Mouse (Mus musculus) frontal cortex, postnatal 10 days (tissue): ENCODE results near the gene Acod1.

Source experiments
- DNase-seq, 2 experiments: peaks; one replicate each; pipeline ENCODE4 v3.0.0; 2022; ENCODE audit warnings: low spot score in 2 of 2, mixed read lengths in 1 of 2

Gene Acod1

GRCm38 (mm10) chr14:103072731-103073130 lies 26.0 kb downstream of the Acod1 start:
- DNase-seq, result no peak

- no peak for DNase-seq
Measured at GRCm38 (mm10) chr14:103073825-103074224, 27.0 kb downstream of the Acod1 start.

- DNase-seq, result no peak
Measured at GRCm38 (mm10) chr14:103075166-103075565, 28.4 kb downstream of the Acod1 start.

- no peak for DNase-seq
Measured at GRCm38 (mm10) chr14:103077272-103078005, 30.7 kb downstream of the Acod1 start.

GRCm38 (mm10) chr14:103078006-103078912 lies 31.5 kb downstream of the Acod1 start:
- no peak for DNase-seq

- DNase-seq, result no peak
Measured at GRCm38 (mm10) chr14:103079209-103079977, 32.6 kb downstream of the Acod1 start.

- DNase-seq, result no peak
Measured at GRCm38 (mm10) chr14:103085840-103086533, 39.2 kb downstream of the Acod1 start.

GRCm38 (mm10) chr14:103086671-103087324 lies 40.0 kb downstream of the Acod1 start:
- DNase-seq, result no peak

- DNase-seq, result no peak
Measured at GRCm38 (mm10) chr14:103087846-103088245, 41.1 kb downstream of the Acod1 start.

GRCm38 (mm10) chr14:103088624-103089023 lies 41.8 kb downstream of the Acod1 start:
- DNase-seq, result no peak

- no peak for DNase-seq
Measured at GRCm38 (mm10) chr14:103093236-103093635, 46.5 kb downstream of the Acod1 start.

- no peak for DNase-seq
Measured at GRCm38 (mm10) chr14:103093670-103094069, 46.9 kb downstream of the Acod1 start.

GRCm38 (mm10) chr14:103095036-103095435 lies 48.3 kb downstream of the Acod1 start:
- no peak for DNase-seq

GRCm38 (mm10) chr14:103095826-103096225 lies 49.0 kb downstream of the Acod1 start:
- DNase-seq, result no peak

GRCm38 (mm10) chr14:103096621-103097020 lies 49.8 kb downstream of the Acod1 start:
- no peak for DNase-seq

GRCm38 (mm10) chr14:103098213-103098586 lies 51.4 kb downstream of the Acod1 start:
- DNase-seq, result no peak

- peak; percentile 54 to 76 for DNase-seq
Measured at GRCm38 (mm10) chr14:103098587-103099235, 51.9 kb downstream of the Acod1 start.

GRCm38 (mm10) chr14:103099238-103099933 lies 52.6 kb downstream of the Acod1 start, which contains the start of gene Fbxl3:
Fbxl3 (minus strand) TSS chr14:103099566.
- peak; percentile 69 to 73 for DNase-seq

GRCm38 (mm10) chr14:103100296-103100695 lies 53.5 kb downstream of the Acod1 start:
- no peak for DNase-seq

- DNase-seq, result no peak
Measured at GRCm38 (mm10) chr14:103101171-103101570, 54.4 kb downstream of the Acod1 start.
